Mouse (Mus musculus) small intestine, adult 2 months (tissue): ENCODE data around the gene 1810009A15Rik. TPM values are rescaled to one million over a fixed set of nuclear protein-coding genes. Genes with fewer than 3 reads are reported as not detected.

ENCODE experiments used
- H3K27ac ChIP-seq: fragments of 200-500 bp; 2 replicates; pipeline ENCODE4 v1.5.1; 2012; ENCODE audit warnings: low read depth, low read length, control low read depth, inconsistent platforms; ENCODE audit not compliant: insufficient read depth
- H3K27me3 ChIP-seq: fragments of 200-500 bp; 2 replicates; pipeline ENCODE4 v1.6.1; 2012; ENCODE audit warnings: mild to moderate bottlenecking, moderate library complexity, low read length, inconsistent platforms; ENCODE audit not compliant: control insufficient read depth, insufficient read depth
- H3K36me3 ChIP-seq: fragments of 200-500 bp; 2 replicates; pipeline ENCODE4 v1.6.1; 2012; ENCODE audit warnings: mild to moderate bottlenecking, low read length, control low read depth, inconsistent platforms; ENCODE audit not compliant: control insufficient read depth, insufficient read depth
- H3K4me1 ChIP-seq: fragments of 200-500 bp; 2 replicates; pipeline ENCODE4 v1.6.1; 2012; ENCODE audit warnings: low read length, inconsistent platforms, mixed read lengths; ENCODE audit not compliant: control insufficient read depth, insufficient read depth, insufficient read length
- H3K4me3 ChIP-seq: fragments of 200-500 bp; 2 replicates; pipeline ENCODE4 v1.5.1; 2012; ENCODE audit warnings: low read depth, mild to moderate bottlenecking, control low read depth, inconsistent platforms, low read length, moderate library complexity
- CTCF ChIP-seq: fragments of 200-500 bp; IDR thresholded peaks from 2 replicates; pipeline ENCODE4 v1.5.1; 2012; ENCODE audit warnings: low read depth, mild to moderate bottlenecking, control low read depth, inconsistent platforms, low read length, moderate library complexity, mixed read lengths; ENCODE audit not compliant: insufficient replicate concordance, insufficient read length; ENCODE audit errors: extremely low read depth
- POLR2A ChIP-seq: fragments of 200-500 bp; IDR thresholded peaks from 2 replicates; pipeline ENCODE4 v1.6.1; 2012; ENCODE audit warnings: low read depth, mild to moderate bottlenecking, control low read depth, inconsistent platforms, low read length, moderate library complexity
- WGBS: fragments of 180-500 bp; shearing (Covaris S2); methylation state at CpG from one replicate; pipeline ENCODE4 v1.1.7; 2018; 5-methylcytosine and 5-hydroxymethylcytosine counted together
- polyA plus RNA-seq: library from polyadenylated mRNA; depleted of rRNA; stranded (reverse); fragments of >200 nt; gene quantifications from 2 replicates; pipeline ENCODE4 v1.2.3, GENCODE M21; 2012

Gene 1810009A15Rik
- polyA plus RNA-seq, 1 experiment = 11.4 TPM

DNA sequence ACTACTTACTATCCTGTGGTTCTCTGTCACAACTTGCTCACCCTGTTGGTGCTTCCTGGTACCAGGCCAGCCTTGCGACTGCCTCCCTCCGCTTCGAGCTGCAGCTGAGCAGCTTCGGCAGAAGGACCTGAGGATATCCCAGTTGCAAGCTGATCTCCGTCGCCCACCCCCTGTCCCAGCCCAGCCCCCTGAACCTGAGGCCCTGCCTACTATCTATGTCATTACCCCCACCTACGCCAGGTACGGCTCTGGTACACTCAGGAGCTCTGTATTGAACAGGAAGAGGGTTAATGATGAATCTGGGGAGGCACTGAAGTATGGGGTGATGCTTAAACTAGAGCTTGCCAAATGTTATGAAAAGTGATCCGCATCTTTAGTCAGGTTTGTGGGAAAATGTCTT is 33.1 kb downstream of the 1810009A15Rik start:
- 73% methylated on average over 9 of the region's 9 CpGs for WGBS
- H3K27me3 ChIP-seq = no peaks in the 10 kb centered on the region
- H3K4me1 ChIP-seq = peaks cover 5% of the 10 kb centered on the region; the same call in 1 of the 2 replicates
- no peak for TF ChIP-seq POLR2A
- TF ChIP-seq CTCF = no peak
- peaks cover 9% of the 10 kb centered on the region; the same call in 1 of the 2 replicates for H3K36me3 ChIP-seq
- no peak overlapping the region for H3K27ac ChIP-seq
- no peak overlapping the region for H3K4me3 ChIP-seq

DNA sequence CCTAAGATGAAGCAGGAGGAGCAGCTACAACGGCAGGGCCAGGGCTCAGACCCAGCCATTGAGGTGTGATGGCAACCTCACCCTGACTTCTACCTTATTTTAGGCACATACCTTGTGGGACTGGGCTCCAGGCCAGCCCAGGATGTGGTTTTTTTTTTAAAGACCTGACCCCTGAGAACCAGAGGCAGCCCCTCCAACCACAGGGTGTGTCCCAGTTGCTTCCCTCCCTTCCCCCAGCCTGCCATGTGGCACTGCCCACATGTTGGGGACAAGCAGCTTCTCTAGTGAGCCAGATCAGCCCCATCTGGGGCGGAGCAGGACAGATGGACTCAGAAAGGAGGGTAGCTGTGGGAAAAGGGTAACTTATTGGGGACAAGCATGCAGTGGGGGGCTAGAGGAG is 38.1 kb downstream of the 1810009A15Rik start:
- Histone ChIP-seq H3K4me3 (no peak overlapping the region), H3K36me3 (peaks cover 9% of the 10 kb centered on the region; the same call in 1 of the 2 replicates), H3K27me3 (no peaks in the 10 kb centered on the region), H3K27ac (no peak overlapping the region), H3K4me1 (peaks cover 9% of the 10 kb centered on the region)
- no peak for TF ChIP-seq CTCF
- TF ChIP-seq POLR2A = no peak
- whole genome bisulfite sequencing = 79% methylated on average over 2 of the region's 2 CpGs

DNA sequence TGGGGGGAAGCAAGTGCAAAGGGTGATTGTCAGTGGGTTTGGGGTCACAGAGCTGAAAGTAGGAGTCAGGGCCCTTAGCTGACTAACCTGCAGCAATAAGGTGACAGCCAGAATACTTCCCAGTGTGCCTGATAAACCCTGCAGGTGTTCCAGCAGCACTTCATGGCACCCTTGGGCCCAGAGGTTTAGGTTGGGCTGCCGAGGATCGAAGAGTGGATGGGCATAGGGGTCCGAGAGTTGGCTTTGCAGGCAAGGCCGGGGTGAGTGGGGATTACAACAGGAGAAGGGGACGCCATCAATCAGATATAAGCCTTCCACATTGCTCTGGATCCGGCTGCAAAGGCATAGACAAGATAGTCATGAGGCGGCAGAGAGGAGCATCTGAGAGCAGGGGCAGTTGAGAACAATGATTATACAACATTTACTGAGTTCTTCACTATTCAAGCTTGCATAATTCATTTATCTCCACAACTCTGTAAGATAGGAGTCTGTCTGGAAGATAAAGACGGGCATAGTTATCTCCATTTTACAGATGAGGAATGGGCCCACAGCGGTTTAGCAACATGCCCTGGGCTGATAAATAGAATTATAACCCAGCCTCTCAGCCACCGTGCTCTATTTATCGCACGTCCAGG is 39.4 kb downstream of the 1810009A15Rik start:
- Histone ChIP-seq H3K36me3 (peaks cover 7% of the 10 kb centered on the region; the same call in 1 of the 2 replicates), H3K4me3 (no peak overlapping the region), H3K27me3 (no peaks in the 10 kb centered on the region), H3K4me1 (peaks cover 9% of the 10 kb centered on the region), H3K27ac (no peak overlapping the region)
- 88% methylated on average over 12 of the region's 12 CpGs for WGBS
- TF ChIP-seq POLR2A (no peak), CTCF (no peak)

DNA sequence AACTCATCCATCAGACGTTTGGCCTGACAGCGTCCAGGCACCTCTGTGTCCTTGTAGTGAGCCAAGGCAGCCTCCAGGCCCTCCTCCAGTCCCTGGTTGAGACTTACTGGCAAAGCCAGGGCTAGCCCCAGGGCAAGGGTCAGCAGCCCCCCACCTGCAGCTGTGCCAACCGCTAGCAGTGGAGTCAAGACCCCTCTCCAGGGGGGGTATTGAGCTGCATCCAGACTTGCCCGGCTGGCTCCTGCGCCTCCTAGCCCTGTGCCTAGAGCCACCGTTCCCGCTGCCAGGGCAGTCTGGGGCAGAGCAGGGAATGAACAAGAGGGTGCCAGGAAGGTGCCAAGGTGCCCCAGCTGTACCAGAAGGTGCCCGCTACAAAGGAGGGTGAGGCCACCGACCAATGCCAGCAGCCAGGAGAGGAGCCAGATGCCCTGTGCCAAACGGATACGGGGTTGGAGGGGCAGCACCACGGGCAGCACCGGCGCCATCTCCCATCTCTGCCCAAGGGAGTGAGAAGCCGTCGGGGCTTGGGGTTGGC is 40.1 kb downstream of the 1810009A15Rik start:
- 28% methylated on average over 16 of the region's 16 CpGs for WGBS
- H3K36me3 ChIP-seq = peaks cover 7% of the 10 kb centered on the region; the same call in 1 of the 2 replicates
- TF ChIP-seq CTCF = no peak
- TF ChIP-seq POLR2A = no peak
- H3K27ac ChIP-seq = peak overlapping the region; percentile 77; the same call in 1 of the 2 replicates
- no peaks in the 10 kb centered on the region for H3K27me3 ChIP-seq
- H3K4me3 ChIP-seq = peak overlapping the region; percentile 95
- peaks cover 9% of the 10 kb centered on the region for H3K4me1 ChIP-seq

DNA sequence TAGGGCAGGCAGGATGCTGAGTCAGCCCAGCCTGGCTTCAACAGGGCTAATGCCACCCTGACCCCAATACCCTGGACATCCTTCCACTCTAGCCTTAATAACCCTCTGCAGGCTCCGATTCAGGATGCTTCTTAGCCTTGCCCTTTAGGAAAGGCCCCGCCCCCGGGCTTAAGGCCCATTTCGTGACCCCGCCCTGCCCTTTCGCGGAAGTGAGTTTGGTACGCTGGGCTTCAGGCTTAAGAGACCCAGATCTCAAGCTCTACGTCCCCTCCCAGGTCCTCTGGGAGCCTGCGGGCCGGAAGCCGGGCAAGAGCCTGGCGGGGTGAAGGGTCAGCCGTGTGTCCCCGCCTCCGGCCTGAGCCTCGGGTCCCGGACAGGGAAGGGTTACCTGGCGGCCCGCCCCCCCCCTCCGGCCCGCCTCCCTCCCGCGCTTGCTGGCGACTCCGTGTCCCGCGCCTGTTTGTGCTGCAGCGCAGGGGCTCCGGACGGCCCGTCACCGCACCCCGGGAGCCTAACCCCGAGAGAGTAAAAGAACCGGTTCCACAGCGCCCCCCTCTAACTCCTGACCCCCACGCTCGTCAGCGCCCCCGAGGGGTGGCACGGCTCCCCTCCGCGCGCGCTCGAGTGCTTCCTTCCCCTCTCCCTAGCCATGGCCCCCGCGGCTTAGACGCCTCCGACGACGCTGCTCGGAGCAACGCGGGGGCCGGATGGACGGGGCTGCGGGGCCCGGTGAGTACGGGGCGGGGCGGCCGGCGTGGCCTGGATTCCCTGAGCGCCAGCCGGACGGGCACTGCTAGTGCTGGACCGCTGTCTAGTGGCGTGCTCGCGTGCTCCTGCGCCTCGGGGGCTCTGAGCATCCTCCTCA is 40.8 kb downstream of the 1810009A15Rik start, which contains the start of the genes Rom1 and Eml3:
Rom1 (minus strand) TSS at position 133 of the 865 bp plus-strand sequence.
Eml3 (plus strand) TSS at position 329 of the 865 bp plus-strand sequence.
- H3K36me3 ChIP-seq = peaks cover 9% of the 10 kb centered on the region; the same call in 1 of the 2 replicates
- TF ChIP-seq POLR2A = 0 out of 2 replicates have a peak, but pooled peaks have one; percentile 49
- TF ChIP-seq CTCF = no peak
- peaks cover 9% of the 10 kb centered on the region for H3K4me1 ChIP-seq
- peak within 1 kb of the TSS; percentile 95 for H3K4me3 ChIP-seq
- under 1% methylated on average over 73 of the region's 74 CpGs for WGBS
- peak within 1 kb of the TSS; percentile 77 for H3K27ac ChIP-seq
- no peaks in the 10 kb centered on the region for H3K27me3 ChIP-seq

DNA sequence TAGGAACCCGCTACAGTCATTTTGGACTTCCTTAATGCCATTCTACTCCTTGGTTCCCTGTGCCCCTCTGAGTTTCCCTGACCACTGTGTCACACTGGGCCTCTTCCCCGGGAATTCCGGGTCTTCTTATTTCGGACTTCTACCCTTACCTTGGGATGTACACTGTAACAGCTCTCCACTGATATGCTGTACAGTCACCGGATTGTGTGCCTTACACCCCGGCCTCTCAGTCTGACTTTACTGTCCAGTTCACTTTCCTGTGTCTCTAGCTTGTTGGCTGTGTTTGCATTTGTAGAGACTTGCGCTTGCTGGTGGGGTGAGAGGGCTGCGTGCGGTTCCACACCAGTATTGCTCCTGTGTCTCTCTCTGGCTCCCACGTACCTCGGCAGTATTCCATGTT is 41.5 kb downstream of the 1810009A15Rik start:
- Histone ChIP-seq H3K27me3 (no peaks in the 10 kb centered on the region), H3K27ac (0 out of 2 replicates have a peak overlapping the region, but pooled peaks have one; percentile 77), H3K4me1 (peaks cover 9% of the 10 kb centered on the region), H3K36me3 (peaks cover 14% of the 10 kb centered on the region; the same call in 1 of the 2 replicates), H3K4me3 (peak overlapping the region; percentile 95)
- no peak for TF ChIP-seq CTCF
- TF ChIP-seq POLR2A = no peak
- 3% methylated on average over 11 of the region's 11 CpGs for WGBS
